Mouse (Mus musculus): ENCODE measurements at regions not wholly inside any gene's neighbourhood (a gene's known extent, or its start where the extent isn't known, plus 50 kb on each side); places are given as distances from the start of the nearest gene placed in this dataset.

GRCm38 (mm10) chr6:143690131-143690530 is 523.1 kb downstream of the Etnk1 start:
- Histone ChIP-seq H3K4me3 (no peak overlapping the region), H3K4me1 (no peaks in the 10 kb centered on the region), H3K36me3 (no peaks in the 10 kb centered on the region), H3K9ac (no peak overlapping the region), H3K27me3 (replicated peaks) (no peaks in the 10 kb centered on the region), H3K9me3 (no peaks in the 10 kb centered on the region), H3K27ac (no peak overlapping the region), H3K4me2 (replicated peaks) (no peak overlapping the region)
- ATAC-seq (ENCODE audit: low FRiP score, low read depth), result no peak
- 91% methylated on average over 9 of the region's 9 CpGs for WGBS

GRCm38 (mm10) chr6:143690866-143691265 is 523.8 kb downstream of the Etnk1 start:
- WGBS, result 80% methylated on average over 6 of the region's 6 CpGs
- Histone ChIP-seq H3K4me2 (replicated peaks) (no peak overlapping the region), H3K9ac (no peak overlapping the region), H3K4me1 (no peaks in the 10 kb centered on the region), H3K36me3 (no peaks in the 10 kb centered on the region), H3K4me3 (no peak overlapping the region), H3K27me3 (replicated peaks) (no peaks in the 10 kb centered on the region), H3K9me3 (no peaks in the 10 kb centered on the region), H3K27ac (no peak overlapping the region)
- ATAC-seq (ENCODE audit: low FRiP score, low read depth), result no peak

GRCm38 (mm10) chr6:143697997-143698396 is 531.0 kb downstream of the Etnk1 start:
- WGBS, result 66% methylated on average over 6 of the region's 6 CpGs

GRCm38 (mm10) chr6:143703984-143704383 is 537.0 kb downstream of the Etnk1 start:
- H3K36me3 ChIP-seq, result no peaks in the 10 kb centered on the region
- peaks cover 4% of the 10 kb centered on the region for H3K4me1 ChIP-seq
- WGBS, result 80% methylated on average over 8 of the region's 8 CpGs
- no peaks in the 10 kb centered on the region for H3K27me3 ChIP-seq (replicated peaks)
- ATAC-seq (ENCODE audit: low FRiP score, low read depth), result no peak
- H3K9ac ChIP-seq, result no peak overlapping the region
- no peaks in the 10 kb centered on the region for H3K9me3 ChIP-seq
- no peak overlapping the region for H3K4me2 ChIP-seq (replicated peaks)
- no peak overlapping the region for H3K27ac ChIP-seq
- no peak overlapping the region for H3K4me3 ChIP-seq

More at GRCm38 (mm10) chr6:143697997-143698396, 531.0 kb downstream of the Etnk1 start:
- H3K27me3 ChIP-seq (replicated peaks), result no peaks in the 10 kb centered on the region
- H3K4me3 ChIP-seq, result no peak overlapping the region
- H3K9me3 ChIP-seq, result no peaks in the 10 kb centered on the region
- no peaks in the 10 kb centered on the region for H3K4me1 ChIP-seq
- no peak for ATAC-seq (ENCODE audit: low FRiP score, low read depth)
- no peaks in the 10 kb centered on the region for H3K36me3 ChIP-seq
- no peak overlapping the region for H3K4me2 ChIP-seq (replicated peaks)
- H3K27ac ChIP-seq, result no peak overlapping the region
- H3K9ac ChIP-seq, result no peak overlapping the region

DNA sequence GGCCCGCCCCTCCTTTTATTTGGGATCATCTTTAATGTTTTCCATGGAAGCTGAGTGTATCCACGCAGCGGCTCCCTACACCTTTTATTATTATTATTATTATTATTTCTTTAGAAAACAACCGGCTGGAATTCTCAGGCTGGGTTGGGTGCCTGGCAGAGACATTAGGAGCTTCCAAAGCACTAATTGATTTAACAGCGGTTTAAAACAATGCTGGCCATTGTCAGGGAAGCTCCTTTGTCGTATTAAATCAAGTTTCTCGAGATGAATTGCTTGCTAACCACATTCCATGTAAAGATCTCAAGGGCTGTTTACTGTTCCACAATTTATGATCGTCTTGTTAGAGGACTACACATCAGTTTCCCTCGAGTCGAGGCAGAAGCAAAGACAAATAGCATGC is 539.4 kb downstream of the Etnk1 start:
- Histone ChIP-seq H3K4me1 (peaks cover 4% of the 10 kb centered on the region), H3K27ac (no peak overlapping the region), H3K4me3 (no peak overlapping the region), H3K36me3 (no peaks in the 10 kb centered on the region), H3K9ac (no peak overlapping the region), H3K9me3 (no peaks in the 10 kb centered on the region), H3K4me2 (replicated peaks) (no peak overlapping the region), H3K27me3 (replicated peaks) (no peaks in the 10 kb centered on the region)
- ATAC-seq (ENCODE audit: low FRiP score, low read depth), result no peak
- 19% methylated on average over 10 of the region's 10 CpGs for WGBS

DNA sequence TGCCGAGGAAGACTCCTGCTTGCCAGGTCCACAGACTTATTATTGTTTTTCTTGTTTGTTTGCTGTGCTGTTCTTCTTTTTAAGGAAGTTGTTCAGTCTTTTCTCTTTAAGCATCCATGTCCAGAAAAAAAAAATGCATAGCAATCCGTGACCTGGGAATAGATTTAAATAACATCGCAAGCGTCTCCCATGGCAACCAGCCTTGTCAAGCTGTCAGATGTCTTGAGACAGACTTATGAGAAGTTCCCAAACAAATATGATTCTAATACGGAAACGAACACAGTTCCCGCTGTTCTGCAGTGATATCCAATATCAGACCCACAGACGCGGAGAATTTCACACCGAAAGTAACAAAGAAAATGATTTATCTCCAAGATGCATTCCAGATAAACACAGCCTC is 547.4 kb downstream of the Etnk1 start:
- WGBS, result 74% methylated on average over 10 of the region's 10 CpGs
- no peaks in the 10 kb centered on the region for H3K4me1 ChIP-seq
- H3K4me2 ChIP-seq (replicated peaks), result no peak overlapping the region
- H3K9me3 ChIP-seq, result no peaks in the 10 kb centered on the region
- H3K4me3 ChIP-seq, result no peak overlapping the region
- no peak overlapping the region for H3K9ac ChIP-seq
- H3K27me3 ChIP-seq (replicated peaks), result no peaks in the 10 kb centered on the region
- H3K27ac ChIP-seq, result no peak overlapping the region
- ATAC-seq (ENCODE audit: low FRiP score, low read depth), result no peak
- H3K36me3 ChIP-seq, result no peaks in the 10 kb centered on the region

DNA sequence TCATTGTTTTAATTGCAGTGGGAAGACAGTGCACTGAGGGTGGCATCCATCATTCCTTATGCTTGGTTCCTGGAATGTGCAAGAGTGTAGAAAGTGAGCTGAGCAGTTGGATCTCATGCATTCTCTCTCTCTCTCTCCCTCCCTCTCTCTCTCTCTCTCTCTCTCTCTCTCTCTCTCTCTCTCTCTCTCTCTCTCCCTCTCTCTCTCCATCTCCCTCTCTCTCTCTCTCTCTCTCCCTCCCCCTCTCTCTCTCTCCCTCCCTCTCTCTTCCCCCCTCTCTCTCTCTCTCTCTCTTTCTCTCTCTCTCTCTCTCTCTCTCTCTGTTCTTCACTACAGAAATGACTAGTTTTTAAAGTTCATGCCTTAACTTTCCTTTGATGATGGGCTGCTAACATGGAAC is 583.1 kb downstream of the Etnk1 start:
- Histone ChIP-seq H3K27me3 (replicated peaks) (no peaks in the 10 kb centered on the region), H3K9ac (no peak overlapping the region), H3K4me2 (replicated peaks) (no peak overlapping the region), H3K4me1 (no peaks in the 10 kb centered on the region), H3K4me3 (no peak overlapping the region), H3K27ac (no peak overlapping the region), H3K9me3 (no peaks in the 10 kb centered on the region), H3K36me3 (no peaks in the 10 kb centered on the region)
- ATAC-seq (ENCODE audit: low FRiP score, low read depth), result no peak

- Histone ChIP-seq H3K27ac (no peak overlapping the region), H3K36me3 (no peaks in the 10 kb centered on the region), H3K9me3 (no peaks in the 10 kb centered on the region), H3K9ac (no peak overlapping the region), H3K27me3 (replicated peaks) (no peaks in the 10 kb centered on the region), H3K4me3 (no peak overlapping the region), H3K4me1 (no peaks in the 10 kb centered on the region), H3K4me2 (replicated peaks) (no peak overlapping the region)
- WGBS, result 79% methylated on average over 14 of the region's 14 CpGs
- ATAC-seq (ENCODE audit: low FRiP score, low read depth), result no peak
Observed at GRCm38 (mm10) chr6:143751076-143752070, 584.4 kb downstream of the Etnk1 start.

DNA sequence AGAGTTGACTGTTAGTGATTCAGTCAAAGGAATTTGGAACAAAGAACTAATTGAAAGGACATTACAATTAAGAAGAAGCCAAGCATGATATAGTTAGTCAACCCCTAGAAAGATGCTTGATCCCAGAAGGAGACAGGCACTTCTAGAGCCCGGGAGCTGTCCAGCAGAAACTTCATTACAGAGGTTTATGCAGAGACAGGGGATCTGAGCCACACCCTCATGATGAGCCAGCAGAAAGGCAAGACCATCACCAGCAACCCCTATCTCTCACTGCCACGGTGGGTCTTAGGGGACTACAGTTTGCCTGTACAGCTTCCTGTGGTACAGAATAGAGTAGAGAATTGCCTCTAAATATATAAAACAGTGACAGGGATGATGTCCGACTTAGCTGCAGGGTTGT is 590.4 kb downstream of the Etnk1 start:
- 75% methylated on average over 3 of the region's 3 CpGs for WGBS
- Histone ChIP-seq H3K36me3 (no peaks in the 10 kb centered on the region), H3K4me2 (replicated peaks) (no peak overlapping the region), H3K4me3 (no peak overlapping the region), H3K9ac (no peak overlapping the region), H3K9me3 (no peaks in the 10 kb centered on the region), H3K27me3 (replicated peaks) (no peaks in the 10 kb centered on the region), H3K4me1 (no peaks in the 10 kb centered on the region), H3K27ac (no peak overlapping the region)
- no peak for ATAC-seq (ENCODE audit: low FRiP score, low read depth)

- WGBS, result 82% methylated on average over 2 of the region's 2 CpGs
- H3K4me1 ChIP-seq, result no peaks in the 10 kb centered on the region
- H3K27me3 ChIP-seq (replicated peaks), result no peaks in the 10 kb centered on the region
- H3K9me3 ChIP-seq, result peaks cover 6% of the 10 kb centered on the region; the same call in 1 of the 2 replicates
- no peak overlapping the region for H3K27ac ChIP-seq
- H3K36me3 ChIP-seq, result no peaks in the 10 kb centered on the region
- H3K4me2 ChIP-seq (replicated peaks), result no peak overlapping the region
- no peak overlapping the region for H3K9ac ChIP-seq
- ATAC-seq (ENCODE audit: low FRiP score, low read depth), result no peak
- no peak overlapping the region for H3K4me3 ChIP-seq
Observed at GRCm38 (mm10) chr6:143768115-143768514, 601.1 kb downstream of the Etnk1 start.
